Mouse (Mus musculus): ENCODE measurements around the gene Flrt1. TPM values are rescaled to one million over a fixed set of nuclear protein-coding genes. Genes with fewer than 3 reads are reported as not detected.

The Flrt1 gene
- total and polyA plus RNA-seq, 3 experiments = 0.84 to 1.2 (median 1.1) TPM

- WGBS = 62% methylated on average over 4 of the region's 4 CpGs
- TF ChIP-seq CTCF (IDR thresholded peaks at IDR 0.05) (no peak), EP300 (IDR thresholded peaks at IDR 0.05; ENCODE audit: insufficient read depth, low read depth, low read length) (no peak), POLR2A (IDR thresholded peaks at IDR 0.05; ENCODE audit: insufficient read depth, low read depth, low read length) (no peak)
- Histone ChIP-seq H3K4me1 (ENCODE audit: control insufficient read depth, insufficient read depth, low read length) (no peaks in the 10 kb centered on the region; the same call in 1 of the 2 replicates), H3K27me3 (ENCODE audit: control insufficient read depth, insufficient read depth, low read length) (no peaks in the 10 kb centered on the region), H3K4me3 (no peak overlapping the region), H3K36me3 (ENCODE audit: control insufficient read depth, insufficient read depth, low read length) (no peaks in the 10 kb centered on the region), H3K27ac (no peak overlapping the region), H3K9ac (ENCODE audit: low read depth, low read length) (no peak overlapping the region), H3K79me2 (replicated peaks; ENCODE audit: control insufficient read depth, insufficient read depth, low read length) (no peaks in the 10 kb centered on the region)
- DNase-seq = no peak
- intact Hi-C loops (cut with DNase I) = no loop called here
Measured at GRCm38 (mm10) chr19:7107174-7107573, 1.6 kb upstream of the Flrt1 start.

- Histone ChIP-seq H3K27me3 (ENCODE audit: control insufficient read depth, insufficient read depth, low read length) (no peaks in the 10 kb centered on the region), H3K4me3 (no peak overlapping the region), H3K9ac (ENCODE audit: low read depth, low read length) (no peak overlapping the region), H3K4me1 (ENCODE audit: control insufficient read depth, insufficient read depth, low read length) (no peaks in the 10 kb centered on the region; the same call in 1 of the 2 replicates), H3K79me2 (replicated peaks; ENCODE audit: control insufficient read depth, insufficient read depth, low read length) (no peaks in the 10 kb centered on the region), H3K36me3 (ENCODE audit: control insufficient read depth, insufficient read depth, low read length) (no peaks in the 10 kb centered on the region), H3K27ac (no peak overlapping the region)
- 88% methylated on average over 2 of the region's 2 CpGs for WGBS
- TF ChIP-seq CTCF (IDR thresholded peaks at IDR 0.05) = no peak
- no peak for TF ChIP-seq EP300 (IDR thresholded peaks at IDR 0.05; ENCODE audit: insufficient read depth, low read depth, low read length)
- TF ChIP-seq POLR2A (IDR thresholded peaks at IDR 0.05; ENCODE audit: insufficient read depth, low read depth, low read length) = no peak
- DNase-seq = no peak
- intact Hi-C loops (cut with DNase I) = no loop called here
Measured at GRCm38 (mm10) chr19:7106566-7106965, 1.0 kb upstream of the Flrt1 start.

GRCm38 (mm10) chr19:7103993-7104401 is 1.5 kb downstream of the Flrt1 start:
- Histone ChIP-seq H3K9ac (ENCODE audit: low read depth, low read length) (peak overlapping the region; percentile 43; the same call in 1 of the 2 replicates), H3K4me1 (ENCODE audit: control insufficient read depth, insufficient read depth, low read length) (no peaks in the 10 kb centered on the region; the same call in 1 of the 2 replicates), H3K36me3 (ENCODE audit: control insufficient read depth, insufficient read depth, low read length) (no peaks in the 10 kb centered on the region), H3K27me3 (ENCODE audit: control insufficient read depth, insufficient read depth, low read length) (no peaks in the 10 kb centered on the region), H3K27ac (no peak overlapping the region; the same call in 1 of the 2 replicates), H3K79me2 (replicated peaks; ENCODE audit: control insufficient read depth, insufficient read depth, low read length) (no peaks in the 10 kb centered on the region), H3K4me3 (no peak overlapping the region)
- TF ChIP-seq CTCF (IDR thresholded peaks at IDR 0.05) (peak; percentile 28), POLR2A (IDR thresholded peaks at IDR 0.05; ENCODE audit: insufficient read depth, low read depth, low read length) (0 out of 2 replicates have a peak, but pooled peaks have one; percentile 6), EP300 (IDR thresholded peaks at IDR 0.05; ENCODE audit: insufficient read depth, low read depth, low read length) (no peak)
- 55% methylated on average over 19 of the region's 19 CpGs for WGBS
- DNase-seq = peak; percentile 56 to 61
- intact Hi-C loops (cut with DNase I) = no loop called here

- H3K4me3 ChIP-seq = no peak overlapping the region
- H3K4me1 ChIP-seq (ENCODE audit: control insufficient read depth, insufficient read depth, low read length) = no peaks in the 10 kb centered on the region; the same call in 1 of the 2 replicates
- 66% methylated on average over 4 of the region's 4 CpGs for WGBS
- H3K79me2 ChIP-seq (replicated peaks; ENCODE audit: control insufficient read depth, insufficient read depth, low read length) = no peaks in the 10 kb centered on the region
- intact Hi-C loops (cut with DNase I) = no loop called here
- H3K36me3 ChIP-seq (ENCODE audit: control insufficient read depth, insufficient read depth, low read length) = no peaks in the 10 kb centered on the region
- TF ChIP-seq POLR2A (IDR thresholded peaks at IDR 0.05; ENCODE audit: insufficient read depth, low read depth, low read length) (0 out of 2 replicates have a peak, but pooled peaks have one; percentile 25), CTCF (IDR thresholded peaks at IDR 0.05) (no peak)
- H3K27ac ChIP-seq = no peak overlapping the region; the same call in 1 of the 2 replicates
- no peak overlapping the region; the same call in 1 of the 2 replicates for H3K9ac ChIP-seq (ENCODE audit: low read depth, low read length)
- DNase-seq = peak in 1 of 2 experiments; percentile 46
- H3K27me3 ChIP-seq (ENCODE audit: control insufficient read depth, insufficient read depth, low read length) = no peaks in the 10 kb centered on the region
Measured at GRCm38 (mm10) chr19:7103349-7103992, 2.1 kb downstream of the Flrt1 start.

GRCm38 (mm10) chr19:7102039-7102438 is 3.5 kb downstream of the Flrt1 start:
- Histone ChIP-seq H3K27ac (no peak overlapping the region), H3K9ac (ENCODE audit: low read depth, low read length) (no peak overlapping the region), H3K27me3 (ENCODE audit: control insufficient read depth, insufficient read depth, low read length) (no peaks in the 10 kb centered on the region), H3K4me3 (no peak overlapping the region), H3K4me1 (ENCODE audit: control insufficient read depth, insufficient read depth, low read length) (no peaks in the 10 kb centered on the region; the same call in 1 of the 2 replicates), H3K79me2 (replicated peaks; ENCODE audit: control insufficient read depth, insufficient read depth, low read length) (no peaks in the 10 kb centered on the region), H3K36me3 (ENCODE audit: control insufficient read depth, insufficient read depth, low read length) (no peaks in the 10 kb centered on the region)
- intact Hi-C loops (cut with DNase I) = no loop called here
- WGBS = 88% methylated on average over 10 of the region's 10 CpGs
- DNase-seq = no peak
- TF ChIP-seq CTCF (IDR thresholded peaks at IDR 0.05) (no peak), POLR2A (IDR thresholded peaks at IDR 0.05; ENCODE audit: insufficient read depth, low read depth, low read length) (no peak), EP300 (IDR thresholded peaks at IDR 0.05; ENCODE audit: insufficient read depth, low read depth, low read length) (no peak)

- no peak for DNase-seq
- Histone ChIP-seq H3K4me3 (no peak overlapping the region), H3K27ac (no peak overlapping the region), H3K9ac (ENCODE audit: low read depth, low read length) (no peak overlapping the region), H3K27me3 (ENCODE audit: control insufficient read depth, insufficient read depth, low read length) (no peaks in the 10 kb centered on the region), H3K36me3 (ENCODE audit: control insufficient read depth, insufficient read depth, low read length) (no peaks in the 10 kb centered on the region), H3K79me2 (replicated peaks; ENCODE audit: control insufficient read depth, insufficient read depth, low read length) (no peaks in the 10 kb centered on the region), H3K4me1 (ENCODE audit: control insufficient read depth, insufficient read depth, low read length) (no peaks in the 10 kb centered on the region; the same call in 1 of the 2 replicates)
- WGBS = 83% methylated on average over 3 of the region's 3 CpGs
- TF ChIP-seq POLR2A (IDR thresholded peaks at IDR 0.05; ENCODE audit: insufficient read depth, low read depth, low read length) (no peak), EP300 (IDR thresholded peaks at IDR 0.05; ENCODE audit: insufficient read depth, low read depth, low read length) (no peak), CTCF (IDR thresholded peaks at IDR 0.05) (no peak)
- intact Hi-C loops (cut with DNase I) = no loop called here
Measured at GRCm38 (mm10) chr19:7099620-7100155, 5.8 kb downstream of the Flrt1 start.
